Mouse (Mus musculus) neural tube, embryonic 11.5 days (tissue): Measurements from ENCODE around the gene Mettl26. TPM values are rescaled to one million over a fixed set of nuclear protein-coding genes. Genes with fewer than 3 reads are reported as not detected.
"Not testable (repeated sequence)": the region's sequence is repeated elsewhere in the genome, so short reads cannot be mapped to it uniquely, and the experiment has no call there.

Experiments used
- ATAC-seq: fragments of 200-750 bp; cut with Nextera tagmentation; 2 replicates; pipeline ENCODE4 v1.8.0; 2017; ENCODE audit warnings: moderate number of reproducible peaks, mild to moderate bottlenecking, moderate TSS enrichment, moderate library complexity; ENCODE audit not compliant: insufficient read depth, low FRiP score, low TSS enrichment
- DNase-seq: peaks from one replicate; pipeline ENCODE4 v3.0.0-alpha.2; 2015; ENCODE audit warnings: low spot score
- H3K27ac ChIP-seq: fragments of 300-500 bp; sonication (generic); 2 replicates; pipeline ENCODE4 v1.5.1; 2014; ENCODE audit warnings: low read depth, mild to moderate bottlenecking, low read length
- H3K27me3 ChIP-seq: fragments of 300-500 bp; sonication (generic); 2 replicates; pipeline ENCODE4 v1.6.1; 2014; ENCODE audit warnings: mild to moderate bottlenecking, low read length, mixed read lengths; ENCODE audit not compliant: control insufficient read depth, insufficient read depth
- H3K36me3 ChIP-seq: fragments of 300-500 bp; sonication (generic); 2 replicates; pipeline ENCODE4 v1.6.1; 2014; ENCODE audit warnings: mild to moderate bottlenecking, low read length, moderate library complexity, mixed read lengths; ENCODE audit not compliant: control insufficient read depth, insufficient read depth
- H3K4me1 ChIP-seq: fragments of 300-500 bp; sonication (generic); 2 replicates; pipeline ENCODE4 v1.6.1; 2014; ENCODE audit warnings: low read length, mixed read lengths; ENCODE audit not compliant: control insufficient read depth, insufficient read depth
- H3K4me2 ChIP-seq: fragments of 300-500 bp; sonication (generic); 2 replicates; pipeline ENCODE4 v1.6.1; 2014; ENCODE audit warnings: low read depth, mild to moderate bottlenecking, moderate library complexity
- H3K4me3 ChIP-seq: fragments of 300-500 bp; sonication (generic); 2 replicates; pipeline ENCODE4 v1.5.1; 2014; ENCODE audit warnings: low read depth, low read length
- H3K9ac ChIP-seq: fragments of 300-500 bp; sonication (generic); 2 replicates; pipeline ENCODE4 v1.6.1; 2014; ENCODE audit warnings: mild to moderate bottlenecking, low read length
- H3K9me3 ChIP-seq: fragments of 300-500 bp; sonication (generic); 2 replicates; pipeline ENCODE4 v1.6.1; 2016; ENCODE audit warnings: low read length; ENCODE audit not compliant: control insufficient read depth
- WGBS: fragments of 180-500 bp; shearing (Covaris S2); extraction: QIAGEN DNeasy Blood & Tissue Kit; methylation state at CpG from one replicate; pipeline ENCODE4 v1.1.7; 2014; 5-methylcytosine and 5-hydroxymethylcytosine counted together
- polyA plus RNA-seq: library from polyadenylated mRNA; unstranded; fragments of >200 nt; fragmentation: Nextera tagmentation; extraction: Ambion mirVana; gene quantifications from 2 replicates; pipeline ENCODE4 v1.2.1, GENCODE M21; 2014

Gene Mettl26
- polyA plus RNA-seq, 1 experiment from 2014 or later: 58.8 TPM

GRCm38 (mm10) chr17:25869498-25869897 lies 5.4 kb upstream of the Mettl26 start:
- Histone ChIP-seq H3K27me3 (no peaks in the 10 kb centered on the region), H3K9ac (no peak overlapping the region), H3K4me1 (peaks cover 13% of the 10 kb centered on the region), H3K9me3 (no peaks in the 10 kb centered on the region), H3K36me3 (no peaks in the 10 kb centered on the region), H3K4me3 (no peak overlapping the region), H3K27ac (no peak overlapping the region), H3K4me2 (no peak overlapping the region)
- DNase-seq (no peak), ATAC-seq (no peak)
- WGBS: 92% methylated on average over 8 of the region's 8 CpGs

GRCm38 (mm10) chr17:25869954-25870353 lies 4.9 kb upstream of the Mettl26 start:
- ATAC-seq: no peak
- peaks cover 13% of the 10 kb centered on the region for H3K4me1 ChIP-seq
- no peak overlapping the region for H3K4me2 ChIP-seq

GRCm38 (mm10) chr17:25871566-25871965 lies 3.3 kb upstream of the Mettl26 start:
- not testable (repeated sequence) for ATAC-seq, H3K27me3 ChIP-seq, H3K9me3 ChIP-seq, DNase-seq, H3K36me3 ChIP-seq, H3K27ac ChIP-seq, H3K9ac ChIP-seq, H3K4me3 ChIP-seq, H3K4me2 ChIP-seq
- peaks cover 22% of the 10 kb centered on the region for H3K4me1 ChIP-seq

More at GRCm38 (mm10) chr17:25869954-25870353, 4.9 kb upstream of the Mettl26 start:
- DNase-seq: no peak
- Histone ChIP-seq H3K9me3 (no peaks in the 10 kb centered on the region), H3K9ac (no peak overlapping the region), H3K27me3 (no peaks in the 10 kb centered on the region), H3K4me3 (no peak overlapping the region), H3K27ac (no peak overlapping the region), H3K36me3 (no peaks in the 10 kb centered on the region)
- 83% methylated on average over 2 of the region's 2 CpGs for WGBS

GRCm38 (mm10) chr17:25872676-25873075 lies 2.2 kb upstream of the Mettl26 start:
- H3K36me3 ChIP-seq: no peaks in the 10 kb centered on the region
- no peak overlapping the region for H3K27ac ChIP-seq
- DNase-seq (no peak), ATAC-seq (no peak)
- no peak overlapping the region for H3K4me2 ChIP-seq
- WGBS: 88% methylated on average over 3 of the region's 3 CpGs
- peaks cover 20% of the 10 kb centered on the region for H3K4me1 ChIP-seq
- H3K27me3 ChIP-seq: no peaks in the 10 kb centered on the region
- no peak overlapping the region for H3K4me3 ChIP-seq
- H3K9me3 ChIP-seq: no peaks in the 10 kb centered on the region
- H3K9ac ChIP-seq: no peak overlapping the region

- Histone ChIP-seq H3K4me1 (peaks cover 16% of the 10 kb centered on the region), H3K4me3 (no peak overlapping the region; the same call in 1 of the 2 replicates), H3K4me2 (peak overlapping the region; percentile 97), H3K9me3 (no peaks in the 10 kb centered on the region), H3K9ac (no peak overlapping the region), H3K36me3 (peaks cover 2% of the 10 kb centered on the region; the same call in 1 of the 2 replicates), H3K27me3 (no peaks in the 10 kb centered on the region), H3K27ac (no peak overlapping the region)
- DNase-seq: no peak
- 78% methylated on average over 10 of the region's 11 CpGs for WGBS
- no peak for ATAC-seq
These were observed 1.3 kb upstream of the Mettl26 start for GRCm38 (mm10) chr17:25873405-25874147.

- H3K9ac ChIP-seq: peak overlapping the region; percentile 57
- H3K27me3 ChIP-seq: no peaks in the 10 kb centered on the region
- H3K4me1 ChIP-seq: peaks cover 13% of the 10 kb centered on the region
- H3K9me3 ChIP-seq: no peaks in the 10 kb centered on the region
- H3K36me3 ChIP-seq: peaks cover 7% of the 10 kb centered on the region; the same call in 1 of the 2 replicates
- H3K27ac ChIP-seq: peak overlapping the region; percentile 11; the same call in 1 of the 2 replicates
- WGBS: 8% methylated on average over 14 of the region's 14 CpGs
- H3K4me3 ChIP-seq: peak overlapping the region; percentile 72
- no peak for DNase-seq
- no peak for ATAC-seq
- peak overlapping the region; percentile 97 for H3K4me2 ChIP-seq
These were observed 640 bp upstream of the Mettl26 start for GRCm38 (mm10) chr17:25874148-25874720.

GRCm38 (mm10) chr17:25875171-25876136 lies 580 bp downstream of the Mettl26 start:
- H3K9ac ChIP-seq: peak overlapping the region; percentile 86
- WGBS: 1% methylated on average over 59 of the region's 59 CpGs
- H3K4me3 ChIP-seq: peak overlapping the region; percentile 72
- peak; percentile 92 for DNase-seq
- ATAC-seq: peak; percentile 84
- H3K36me3 ChIP-seq: peaks cover 7% of the 10 kb centered on the region; the same call in 1 of the 2 replicates
- peak overlapping the region; percentile 97 for H3K4me2 ChIP-seq
- peak overlapping the region; percentile 85 for H3K27ac ChIP-seq
- peaks cover 17% of the 10 kb centered on the region for H3K4me1 ChIP-seq
- no peaks in the 10 kb centered on the region for H3K27me3 ChIP-seq
- H3K9me3 ChIP-seq: no peaks in the 10 kb centered on the region

GRCm38 (mm10) chr17:25876347-25876915 lies 1.6 kb downstream of the Mettl26 start:
- Histone ChIP-seq H3K4me3 (peak overlapping the region; percentile 72), H3K9ac (peak overlapping the region; percentile 86), H3K4me1 (peaks cover 26% of the 10 kb centered on the region), H3K36me3 (peaks cover 7% of the 10 kb centered on the region; the same call in 1 of the 2 replicates), H3K27me3 (no peaks in the 10 kb centered on the region), H3K27ac (no peak overlapping the region; the same call in 1 of the 2 replicates), H3K4me2 (peak overlapping the region; percentile 97), H3K9me3 (no peaks in the 10 kb centered on the region)
- ATAC-seq (no peak), DNase-seq (no peak)
- 55% methylated on average over 10 of the region's 10 CpGs for WGBS
